Mouse (Mus musculus): ENCODE measurements around the gene B3glct. TPM values are rescaled to one million over a fixed set of nuclear protein-coding genes. Genes with fewer than 3 reads are reported as not detected.
A peak's percentile ranks its signal among the peaks of the same experiment; 100 is the strongest.

Gene B3glct
- total RNA-seq, 2 experiments from 2014 or later, result 19.7 to 24.4 TPM

DNA sequence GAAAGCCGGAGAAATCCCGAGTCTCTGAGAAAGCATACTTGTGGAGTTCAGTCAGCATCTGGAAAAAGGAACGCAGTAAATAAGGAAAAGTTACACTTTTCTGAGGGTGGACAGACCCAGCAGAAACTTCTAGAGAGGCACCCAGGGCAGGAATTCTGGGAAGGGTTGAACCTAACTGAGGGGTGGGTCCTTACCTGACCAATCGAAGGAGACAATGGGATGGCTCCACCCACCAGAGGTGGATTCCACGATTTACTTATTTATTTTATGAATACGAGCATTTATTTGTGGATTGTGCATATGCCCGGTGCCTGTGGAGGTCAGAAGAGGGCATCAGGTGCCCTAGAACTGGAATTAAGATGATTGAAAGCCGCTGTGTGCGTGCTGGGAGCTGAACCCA, 64.3 kb downstream of the B3glct start:
- no peak for DNase-seq (ENCODE audit: low spot score in 2 of 2)

- DNase-seq (ENCODE audit: low spot score in 2 of 2), result no peak
Measured at GRCm38 (mm10) chr5:149745079-149745478, 67.0 kb downstream of the B3glct start.

- no peak for DNase-seq (ENCODE audit: low spot score in 2 of 2)
Measured at GRCm38 (mm10) chr5:149748640-149749580, 70.9 kb downstream of the B3glct start.

DNA sequence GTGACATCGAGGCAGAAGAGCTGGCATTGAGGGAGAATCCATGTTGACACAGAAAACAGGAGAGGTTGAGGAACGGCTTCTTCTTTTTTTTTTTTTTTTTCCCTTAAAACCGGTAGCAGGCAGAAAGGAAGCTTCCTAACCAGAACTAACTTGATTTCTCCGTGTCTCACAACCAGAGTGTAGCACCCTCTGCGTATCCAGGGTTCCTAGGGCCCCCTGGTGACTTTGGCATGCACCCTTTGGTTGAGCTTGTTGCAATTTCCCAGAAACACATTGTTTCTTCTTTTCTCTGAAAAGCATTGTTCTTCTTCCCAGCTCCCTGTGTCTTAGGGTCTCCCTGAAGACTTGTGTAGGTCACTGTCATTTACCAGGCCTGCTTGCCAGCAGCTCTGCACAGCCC, 73.8 kb downstream of the B3glct start:
- no peak for DNase-seq (ENCODE audit: low spot score in 2 of 2)

DNA sequence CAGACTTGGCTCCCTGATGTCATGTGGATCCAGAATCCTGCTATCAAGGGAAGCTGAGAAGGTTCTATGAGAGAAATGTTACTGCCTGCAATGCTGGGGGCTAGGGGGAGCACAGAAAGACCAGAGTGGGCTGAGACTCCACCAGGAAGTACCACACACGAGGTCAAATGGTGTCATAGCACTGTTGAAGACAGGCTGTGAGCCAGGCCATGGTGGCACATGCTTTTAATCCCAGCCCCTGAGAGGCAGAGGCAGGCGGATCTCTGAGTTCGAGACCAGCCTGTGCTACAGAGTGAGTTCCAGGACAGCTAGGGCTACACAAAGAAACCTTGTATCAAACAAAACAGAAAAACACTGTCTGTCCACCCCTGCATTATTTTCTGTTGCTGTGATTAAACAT, 75.0 kb downstream of the B3glct start:
- no peak for DNase-seq (ENCODE audit: low spot score in 2 of 2)

- no peak for DNase-seq (ENCODE audit: low spot score in 2 of 2)
Measured at GRCm38 (mm10) chr5:149767116-149767515, 89.1 kb downstream of the B3glct start.

- DNase-seq (ENCODE audit: low spot score in 2 of 2), result no peak
Measured at GRCm38 (mm10) chr5:149767651-149768301, 89.7 kb downstream of the B3glct start.

GRCm38 (mm10) chr5:149769666-149770065, 91.6 kb downstream of the B3glct start:
- DNase-seq (ENCODE audit: low spot score in 2 of 2), result no peak

- no peak for DNase-seq (ENCODE audit: low spot score in 2 of 2)
Measured at GRCm38 (mm10) chr5:149776038-149776437, 98.0 kb downstream of the B3glct start.

DNA sequence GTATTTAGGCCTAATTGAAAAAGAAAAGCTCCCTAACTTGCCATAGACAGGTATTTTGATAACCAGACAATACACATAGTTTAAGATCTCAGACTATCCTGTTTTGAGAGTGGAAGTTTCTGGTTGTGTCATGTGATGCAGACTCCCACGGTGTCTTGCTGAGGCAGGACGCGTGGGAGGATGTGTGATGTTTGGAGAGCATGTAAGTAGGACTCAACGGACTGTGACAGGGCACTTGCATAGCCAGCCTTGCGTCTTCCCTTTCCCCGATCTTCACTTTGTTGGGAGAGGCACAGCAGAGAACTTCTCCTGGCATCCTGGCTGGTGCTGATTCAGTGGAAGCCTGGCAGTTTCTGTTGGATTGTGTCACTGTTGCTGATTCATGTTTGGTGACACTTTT, 101.7 kb downstream of the B3glct start:
- DNase-seq (ENCODE audit: low spot score in 2 of 2), result no peak

GRCm38 (mm10) chr5:149780411-149780810, 102.4 kb downstream of the B3glct start:
- peak in 1 of 2 experiments; percentile 6 for DNase-seq (ENCODE audit: low spot score in 2 of 2)

DNA sequence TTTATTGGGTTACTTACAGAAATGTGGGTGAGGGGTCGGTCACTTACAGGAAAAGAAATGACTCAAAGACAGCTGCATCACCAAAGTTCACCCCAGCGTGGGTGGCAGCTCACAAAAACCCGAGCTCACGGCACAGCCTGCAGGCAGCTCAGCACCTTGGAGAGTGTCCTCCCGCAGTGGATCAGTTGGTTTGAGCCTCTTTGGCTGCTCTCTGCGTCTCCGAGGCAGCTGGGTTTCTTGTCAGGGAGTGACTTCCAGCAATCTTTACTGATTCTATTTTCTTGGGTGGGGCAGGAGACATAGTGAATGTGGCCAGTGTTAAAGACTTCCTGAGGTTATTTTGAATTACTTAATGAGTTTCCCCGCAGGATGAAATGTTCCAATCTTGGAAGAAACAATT, 112.1 kb downstream of the B3glct start:
- DNase-seq (ENCODE audit: low spot score in 2 of 2), result no peak

- no peak for DNase-seq (ENCODE audit: low spot score in 2 of 2)
Measured at GRCm38 (mm10) chr5:149810071-149810470, 132.0 kb downstream of the B3glct start.

GRCm38 (mm10) chr5:149811835-149812234, 133.8 kb downstream of the B3glct start:
- DNase-seq (ENCODE audit: low spot score in 2 of 2), result no peak

Other genes starting within 250 kb of the B3glct start
- under 1 TPM; 0.50 to 0.69 TPM for gene Tex26, start 238.6 kb upstream of the B3glct start, total RNA-seq (2021)
- 1 to 10 TPM in 1 of 2 experiments, under 1 TPM in 1; 0.91 to 2.1 TPM for gene Wdr95, start 149.6 kb upstream of the B3glct start, total RNA-seq (2021)
- 100 to 1,000 TPM; 182 to 208 TPM for gene Hsph1, start 41.9 kb upstream of the B3glct start, total RNA-seq (2021)

All from layer of hippocampus, postnatal 10 days (tissue).